Mouse (Mus musculus) stomach, postnatal 0 days (tissue): ENCODE data around the gene St8sia4.

Experiments used
- CTCF ChIP-seq: IDR thresholded peaks from 2 replicates; pipeline ENCODE4 v1.5.1; 2016; ENCODE audit warnings: antibody characterized with exemption, low read depth, mild to moderate bottlenecking, moderate library complexity
- EP300 ChIP-seq: optimal IDR thresholded peaks from 2 replicates; pipeline ENCODE3; 2016; ENCODE audit warnings: antibody characterized with exemption

DNA sequence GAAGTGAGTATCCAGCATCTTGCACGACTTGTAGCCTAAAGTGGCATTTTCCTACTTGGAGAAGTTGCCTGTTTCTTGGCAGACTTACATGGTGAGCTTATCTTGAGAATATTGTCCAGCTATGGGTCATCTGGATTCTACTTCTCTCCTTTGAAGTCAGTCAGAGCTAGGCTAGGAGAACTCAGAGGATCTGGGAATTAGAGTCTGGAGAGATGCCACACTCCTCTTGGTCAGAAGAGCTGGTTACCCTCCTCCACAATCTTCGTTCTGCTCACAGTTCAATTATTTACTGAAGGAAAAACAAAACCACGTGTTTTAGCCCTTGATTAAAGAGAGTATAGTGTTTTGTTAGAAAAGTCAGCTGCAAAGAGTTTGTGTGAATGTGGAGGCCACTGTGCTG lies 125.9 kb downstream of the St8sia4 start:
- TF ChIP-seq CTCF = no peak
- no peak for TF ChIP-seq EP300
